Mouse (Mus musculus): ENCODE measurements around the gene Lifr.

DNA sequence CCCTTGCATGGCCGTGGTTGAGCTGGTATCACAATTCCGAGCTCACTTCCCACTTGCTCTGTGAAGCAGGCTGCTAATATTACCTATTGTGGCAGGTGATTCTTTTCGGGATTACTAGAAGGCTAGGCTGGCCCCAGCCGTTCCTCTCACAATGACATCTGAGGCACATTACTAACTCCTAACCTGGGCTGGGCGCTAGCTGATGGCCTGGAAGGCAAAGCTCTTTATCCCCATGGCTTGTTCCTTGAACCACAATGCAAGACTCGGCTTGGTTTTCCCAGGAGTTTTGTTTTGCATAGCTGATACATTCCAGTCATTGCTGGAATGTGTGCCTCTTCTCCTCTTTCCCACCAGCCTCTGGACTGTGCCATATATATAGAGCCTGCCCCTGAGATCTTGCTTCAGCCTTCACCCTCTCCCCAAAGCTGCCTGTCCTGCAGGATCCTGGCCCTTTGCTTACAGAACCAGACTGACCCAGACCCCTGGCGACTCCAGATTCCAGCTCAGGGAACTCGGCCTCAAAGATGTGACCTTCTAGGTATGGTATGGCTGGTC, at the start of gene Lifr:
- TF ChIP-seq POLR2A (IDR thresholded peaks at IDR 0.05; ENCODE audit: insufficient read depth, low read depth, low read length) (no peak), CTCF (IDR thresholded peaks at IDR 0.05) (no peak)

All from heart, adult 2 months (tissue).